Mouse (Mus musculus): Measurements from ENCODE around the gene Akr1a1. TPM values are rescaled to one million over a fixed set of nuclear protein-coding genes. Genes with fewer than 3 reads are reported as not detected.

Gene Akr1a1
- total RNA-seq, 2 experiments from 2014 or later = 537 to 556 TPM

DNA sequence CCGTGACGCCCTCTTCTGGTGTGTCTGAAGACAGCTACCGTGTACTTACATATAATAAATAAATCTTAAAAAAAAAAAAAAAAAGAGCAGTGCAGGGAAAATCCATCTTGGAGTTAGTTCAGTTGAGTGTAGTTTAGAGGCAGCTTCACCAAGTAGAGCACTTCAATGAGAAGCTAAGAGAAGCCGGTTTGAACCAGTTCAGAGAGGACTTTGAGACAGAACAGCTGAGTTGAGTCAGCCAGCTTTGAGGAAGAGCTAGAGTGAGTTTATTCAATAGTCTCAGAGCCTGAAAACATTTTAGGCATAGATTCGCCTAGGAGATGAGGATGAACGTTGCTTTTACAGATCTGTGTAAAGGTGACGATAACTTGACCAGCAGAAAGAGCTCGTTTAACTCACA lies 55.7 kb downstream of the Akr1a1 start:
- no peak for DNase-seq (ENCODE audit: low spot score in 2 of 2)

Other genes with a start within 250 kb of the Akr1a1 start
- gene Mast2, start 187.5 kb downstream of the Akr1a1 start, total RNA-seq (2021) = 100 to 1,000 TPM; 110 to 133 TPM
- 10 to 100 TPM; 20.2 to 20.8 TPM for gene Ipp, start 144.1 kb downstream of the Akr1a1 start, total RNA-seq (2021)
- gene Tmem69, start 95.7 kb downstream of the Akr1a1 start, total RNA-seq (2021) = 10 to 100 TPM; 12.5 to 13.3 TPM
- gene Gpbp1l1, start 94.0 kb downstream of the Akr1a1 start, total RNA-seq (2021) = 10 to 100 TPM; 28.7 to 33.2 TPM
- gene Ccdc17, start 55.0 kb downstream of the Akr1a1 start, total RNA-seq (2021) = 1 to 10 TPM; 3.0 to 3.3 TPM
- gene Nasp, start 23.7 kb downstream of the Akr1a1 start, total RNA-seq (2021) = 10 to 100 TPM; 74.0 to 74.6 TPM
- gene Prdx1, start 33.9 kb upstream of the Akr1a1 start, total RNA-seq (2021) = 100 to 1,000 TPM; 174 to 189 TPM
- 10 to 100 TPM; 17.3 to 20.7 TPM for gene Mmachc, start 56.7 kb upstream of the Akr1a1 start, total RNA-seq (2021)
- gene Ccdc163, start 56.8 kb upstream of the Akr1a1 start, total RNA-seq (2021) = 1 to 10 TPM; 2.7 to 3.2 TPM
- gene Tesk2, start 69.3 kb upstream of the Akr1a1 start, total RNA-seq (2021) = 1 to 10 TPM; 2.9 to 3.8 TPM
- 10 to 100 TPM; 14.9 to 15.3 TPM for gene Toe1, start 156.0 kb upstream of the Akr1a1 start, total RNA-seq (2021)
- 1 to 10 TPM; 2.1 to 2.9 TPM for gene Mutyh, start 156.0 kb upstream of the Akr1a1 start, total RNA-seq (2021)
- 1 to 10 TPM; 1.1 TPM for gene Hpdl, start 170.0 kb upstream of the Akr1a1 start, total RNA-seq (2021)
- gene Zswim5, start 225.7 kb upstream of the Akr1a1 start, total RNA-seq (2021) = 10 to 100 TPM; 12.2 to 14.0 TPM

Data from layer of hippocampus, postnatal 10 days (tissue).